Mouse (Mus musculus) testis, adult 2 months (tissue): ENCODE data around the gene Rell1.

Source experiments
- CTCF ChIP-seq: fragments of 200-500 bp; IDR thresholded peaks from 2 replicates; pipeline ENCODE4 v1.5.1; 2012; ENCODE audit warnings: low read depth, mild to moderate bottlenecking, inconsistent platforms, low read length, moderate library complexity; ENCODE audit not compliant: control insufficient read depth, insufficient read depth, insufficient replicate concordance
- POLR2A ChIP-seq: fragments of 200-500 bp; IDR thresholded peaks from 2 replicates; pipeline ENCODE4 v1.6.1; 2012; ENCODE audit warnings: low read depth, mild to moderate bottlenecking, inconsistent platforms, low read length, moderate library complexity; ENCODE audit not compliant: control insufficient read depth

DNA sequence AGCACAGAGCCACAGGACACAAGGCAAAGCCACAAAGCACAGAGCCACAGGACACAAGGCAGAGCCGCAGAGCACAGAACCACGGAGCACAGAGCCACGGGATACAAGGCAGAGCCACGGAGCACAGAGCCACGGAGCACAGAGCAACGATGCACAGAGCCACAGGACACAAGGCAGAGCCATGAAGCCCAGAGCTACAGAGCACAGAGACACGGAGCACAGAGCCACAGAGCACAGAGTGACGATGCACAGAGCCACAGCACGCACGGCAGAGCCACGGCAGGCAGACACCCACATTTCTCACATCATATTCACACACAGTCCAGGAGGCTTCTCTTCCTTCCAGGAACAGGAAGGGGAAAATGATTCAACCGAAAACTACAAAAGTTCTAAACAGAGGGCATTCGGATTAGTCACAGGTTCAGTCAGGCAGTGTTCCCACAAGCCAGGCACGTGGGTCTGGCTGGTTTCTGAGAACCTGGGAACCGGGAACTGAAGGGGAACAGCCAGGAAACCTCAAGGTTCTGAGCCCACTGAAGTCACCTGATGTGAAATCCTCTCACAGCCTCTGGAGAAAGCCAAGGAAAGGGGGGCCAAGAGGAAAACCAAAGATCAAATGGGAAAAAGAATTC is 15.2 kb downstream of the Rell1 start:
- TF ChIP-seq POLR2A (no peak), CTCF (no peak)
